Mouse (Mus musculus) embryonic facial prominence, embryonic 12.5 days (tissue): ENCODE measurements around the gene Zfp444. TPM values are rescaled to one million over a fixed set of nuclear protein-coding genes. Genes with fewer than 3 reads are reported as not detected.
"Not testable (repeated sequence)": the region's sequence is repeated elsewhere in the genome, so short reads cannot be mapped to it uniquely, and the experiment has no call there.

ENCODE experiments used
- ATAC-seq: fragments of 200-750 bp; cut with Nextera tagmentation; 2 replicates; pipeline ENCODE4 v1.8.0; 2017; ENCODE audit not compliant: insufficient number of reproducible peaks, insufficient read depth, low FRiP score, low TSS enrichment
- H3K27ac ChIP-seq: fragments of 300-500 bp; sonication (generic); 2 replicates; pipeline ENCODE4 v1.5.1; 2016; ENCODE audit warnings: mild to moderate bottlenecking
- H3K27me3 ChIP-seq: fragments of 300-500 bp; sonication (generic); 2 replicates; pipeline ENCODE4 v1.6.1; 2016; ENCODE audit warnings: mild to moderate bottlenecking, moderate library complexity
- H3K36me3 ChIP-seq: fragments of 300-500 bp; sonication (generic); 2 replicates; pipeline ENCODE4 v1.6.1; 2016; ENCODE audit warnings: mild to moderate bottlenecking
- H3K4me1 ChIP-seq: fragments of 300-500 bp; sonication (generic); 2 replicates; pipeline ENCODE4 v1.6.1; 2016
- H3K4me2 ChIP-seq: fragments of 300-500 bp; sonication (generic); replicated peaks from 2 replicates; pipeline ENCODE4 v1.6.1; 2016; ENCODE audit warnings: mild to moderate bottlenecking, moderate library complexity
- H3K4me3 ChIP-seq: fragments of 300-500 bp; sonication (generic); 2 replicates; pipeline ENCODE4 v1.5.1; 2016; ENCODE audit warnings: mild to moderate bottlenecking
- H3K9ac ChIP-seq: fragments of 300-500 bp; sonication (generic); 2 replicates; pipeline ENCODE4 v1.6.1; 2016; ENCODE audit warnings: mild to moderate bottlenecking, moderate library complexity
- H3K9me3 ChIP-seq: fragments of 300-500 bp; sonication (generic); 2 replicates; pipeline ENCODE4 v1.6.1; 2016; ENCODE audit warnings: mild to moderate bottlenecking, moderate library complexity
- WGBS: fragments of 180-500 bp; shearing (Covaris S2); methylation state at CpG from one replicate; pipeline ENCODE4 v1.1.7; 2016; 5-methylcytosine and 5-hydroxymethylcytosine counted together
- polyA plus RNA-seq: library from polyadenylated mRNA; unstranded; fragments of >200 nt; fragmentation: Nextera tagmentation; extraction: Ambion mirVana; gene quantifications from 2 replicates; pipeline ENCODE4 v1.2.1, GENCODE M21; 2016

The Zfp444 gene
- polyA plus RNA-seq, 1 experiment from 2014 or later: 80.2 TPM

GRCm38 (mm10) chr7:6228491-6228890 is 56.5 kb downstream of the Zfp444 start:
- H3K36me3 ChIP-seq, H3K9ac ChIP-seq, H3K27ac ChIP-seq, H3K4me1 ChIP-seq, H3K4me3 ChIP-seq, H3K27me3 ChIP-seq, ATAC-seq, H3K4me2 ChIP-seq, H3K9me3 ChIP-seq: not testable (repeated sequence)
- WGBS: 59% methylated on average over 8 of the region's 8 CpGs

GRCm38 (mm10) chr7:6239787-6240186 is 67.8 kb downstream of the Zfp444 start:
- H3K27me3 ChIP-seq: no peaks in the 10 kb centered on the region
- H3K4me2 ChIP-seq: no peak overlapping the region
- H3K9ac ChIP-seq: no peak overlapping the region
- H3K4me3 ChIP-seq: no peak overlapping the region
- no peak overlapping the region for H3K27ac ChIP-seq
- no peaks in the 10 kb centered on the region for H3K9me3 ChIP-seq
- no peaks in the 10 kb centered on the region for H3K36me3 ChIP-seq
- WGBS: 37% methylated on average over 11 of the region's 11 CpGs
- ATAC-seq: no peak
- no peaks in the 10 kb centered on the region for H3K4me1 ChIP-seq

GRCm38 (mm10) chr7:6240841-6241425 is 68.9 kb downstream of the Zfp444 start:
- not testable (repeated sequence) for H3K4me1 ChIP-seq, H3K4me3 ChIP-seq, H3K27me3 ChIP-seq, ATAC-seq, H3K4me2 ChIP-seq, H3K9ac ChIP-seq, H3K36me3 ChIP-seq, H3K9me3 ChIP-seq, H3K27ac ChIP-seq
- 15% methylated on average over 1 of the region's 1 CpGs for WGBS

Other genes starting within 250 kb of the Zfp444 start
- not detected in 2 replicates for gene Vmn1r65, start 161.2 kb upstream of the Zfp444 start, polyA plus RNA-seq
- gene Nlrp4c, start 127.1 kb upstream of the Zfp444 start, polyA plus RNA-seq: not detected in 2 replicates
- gene Zfp787, start 16.2 kb upstream of the Zfp444 start, polyA plus RNA-seq: 31.9 and 33.8 TPM in 2 replicates
- not detected in 2 replicates for gene Galp, start 24.9 kb downstream of the Zfp444 start, polyA plus RNA-seq
- gene Zscan5b, start 50.1 kb downstream of the Zfp444 start, polyA plus RNA-seq: not detected in 2 replicates
- not detected in 2 replicates for gene Epp13, start 80.5 kb downstream of the Zfp444 start, polyA plus RNA-seq
- 6.4 and 8.4 TPM in 2 replicates for gene Zfp667, start 114.4 kb downstream of the Zfp444 start, polyA plus RNA-seq
- 8.6 and 9.4 TPM in 2 replicates for gene Zfp583, start 159.1 kb downstream of the Zfp444 start, polyA plus RNA-seq
- gene Gm3854, start 171.5 kb downstream of the Zfp444 start, polyA plus RNA-seq: 3.1 and 3.2 TPM in 2 replicates
- gene Zfp78, start 191.1 kb downstream of the Zfp444 start, polyA plus RNA-seq: 2.7 and 2.8 TPM in 2 replicates
- gene Zfp28, start 211.1 kb downstream of the Zfp444 start, polyA plus RNA-seq: 12.6 and 13.1 TPM in 2 replicates
- 0.20 TPM in 1 of 2 replicates, not detected in the other for gene Smim17, start 226.5 kb downstream of the Zfp444 start, polyA plus RNA-seq
- gene Gm20715, start 238.1 kb downstream of the Zfp444 start, polyA plus RNA-seq: 0.05 TPM in 1 of 2 replicates, not detected in the other